Mouse (Mus musculus): Measurements from ENCODE around the gene Nek7. TPM values are rescaled to one million over a fixed set of nuclear protein-coding genes. Genes with fewer than 3 reads are reported as not detected.
A peak's percentile ranks its signal among the peaks of the same experiment; 100 is the strongest.

Gene Nek7
- total RNA-seq, 1 experiment from 2014 or later = 79.0 TPM

DNA sequence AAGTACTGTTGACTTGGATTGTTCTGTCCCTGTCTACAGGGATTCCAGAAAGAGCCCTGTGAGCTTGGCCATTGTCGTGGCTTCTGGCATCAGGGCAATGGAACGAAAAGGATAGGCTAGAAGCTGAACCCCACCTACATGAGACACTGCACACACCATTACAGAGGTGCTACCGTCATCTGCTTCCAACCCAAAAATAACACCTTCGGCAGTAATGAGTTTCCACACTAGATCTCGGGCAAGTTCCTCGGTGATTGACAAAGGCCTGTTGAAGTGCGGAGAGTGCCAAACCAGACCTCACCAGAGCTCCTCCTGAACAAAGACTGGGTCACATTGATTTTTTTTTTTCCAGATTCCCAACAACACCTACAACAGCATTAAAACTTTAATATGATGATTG is 40.7 kb downstream of the Nek7 start:
- no peak for ATAC-seq (replicated peaks; ENCODE audit: insufficient number of reproducible peaks, low FRiP score, low TSS enrichment, poor library complexity, severe bottlenecking)

DNA sequence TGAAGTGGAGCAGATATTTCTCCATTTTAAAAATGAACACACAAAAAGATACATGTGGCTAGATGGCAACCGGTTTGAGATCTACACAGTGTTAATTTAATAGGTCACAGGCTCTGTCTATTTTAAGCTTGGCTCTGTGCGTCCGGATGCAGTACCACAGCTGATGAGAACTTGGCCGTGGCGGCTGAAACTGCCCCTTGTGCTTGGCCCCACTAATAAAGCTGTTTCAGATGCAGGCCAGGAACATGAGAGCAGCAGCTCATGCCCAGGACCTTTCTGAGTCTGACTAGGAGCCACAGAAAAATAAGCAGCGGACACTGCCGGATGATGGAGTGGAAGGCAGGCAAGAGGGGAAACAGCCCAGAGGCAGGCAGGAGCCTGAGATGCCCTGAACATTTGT is 43.1 kb downstream of the Nek7 start:
- ATAC-seq (replicated peaks; ENCODE audit: insufficient number of reproducible peaks, low FRiP score, low TSS enrichment, poor library complexity, severe bottlenecking) = no peak

DNA sequence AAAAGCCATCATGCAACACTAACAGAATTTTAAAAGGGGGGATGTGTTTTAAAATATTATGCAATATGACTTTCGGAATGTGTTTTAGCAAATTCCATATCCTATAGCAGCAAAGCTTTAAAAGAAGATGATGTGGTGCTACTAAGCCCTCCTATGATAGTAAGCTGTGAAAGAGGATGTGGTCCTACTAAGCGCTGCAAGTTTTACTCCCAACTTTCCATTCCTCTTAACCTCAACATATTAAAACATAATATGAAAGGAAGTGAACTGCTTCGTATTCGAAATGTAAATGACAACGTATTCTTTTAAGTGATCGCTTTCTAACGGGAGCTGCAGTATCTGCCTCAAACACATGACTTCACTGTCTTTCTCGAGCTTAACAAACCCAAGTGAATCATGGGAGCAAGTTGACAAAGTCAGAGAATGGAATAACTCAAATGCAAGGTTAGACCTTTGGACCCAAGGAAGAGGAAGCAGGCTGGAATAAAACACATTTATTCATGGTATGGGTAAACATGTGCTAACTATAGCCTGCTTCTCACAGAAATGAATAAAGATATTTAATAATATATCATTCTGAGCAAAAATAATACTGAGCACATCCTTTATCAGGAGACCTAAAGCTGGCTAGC is 43.8 kb downstream of the Nek7 start:
- ATAC-seq (replicated peaks; ENCODE audit: insufficient number of reproducible peaks, low FRiP score, low TSS enrichment, poor library complexity, severe bottlenecking) = no peak

DNA sequence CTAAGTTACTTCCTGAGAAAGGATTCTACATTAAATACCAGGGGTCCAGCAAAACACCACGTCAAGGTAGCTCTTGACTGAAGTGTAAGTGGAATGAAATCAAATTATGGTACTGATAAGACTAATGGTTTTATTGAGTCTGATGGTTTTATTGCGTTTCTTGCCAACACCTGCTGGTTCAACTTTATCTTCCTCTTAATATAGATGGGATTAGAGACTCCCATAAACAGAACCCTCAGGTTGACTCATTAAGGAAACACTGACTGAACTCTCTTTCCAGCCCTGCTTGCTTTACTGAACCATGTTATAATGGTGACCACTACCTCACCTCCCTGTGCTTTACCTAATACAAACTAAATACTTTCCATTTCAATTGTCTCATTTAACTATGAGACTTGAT is 44.3 kb downstream of the Nek7 start:
- no peak for ATAC-seq (replicated peaks; ENCODE audit: insufficient number of reproducible peaks, low FRiP score, low TSS enrichment, poor library complexity, severe bottlenecking)

DNA sequence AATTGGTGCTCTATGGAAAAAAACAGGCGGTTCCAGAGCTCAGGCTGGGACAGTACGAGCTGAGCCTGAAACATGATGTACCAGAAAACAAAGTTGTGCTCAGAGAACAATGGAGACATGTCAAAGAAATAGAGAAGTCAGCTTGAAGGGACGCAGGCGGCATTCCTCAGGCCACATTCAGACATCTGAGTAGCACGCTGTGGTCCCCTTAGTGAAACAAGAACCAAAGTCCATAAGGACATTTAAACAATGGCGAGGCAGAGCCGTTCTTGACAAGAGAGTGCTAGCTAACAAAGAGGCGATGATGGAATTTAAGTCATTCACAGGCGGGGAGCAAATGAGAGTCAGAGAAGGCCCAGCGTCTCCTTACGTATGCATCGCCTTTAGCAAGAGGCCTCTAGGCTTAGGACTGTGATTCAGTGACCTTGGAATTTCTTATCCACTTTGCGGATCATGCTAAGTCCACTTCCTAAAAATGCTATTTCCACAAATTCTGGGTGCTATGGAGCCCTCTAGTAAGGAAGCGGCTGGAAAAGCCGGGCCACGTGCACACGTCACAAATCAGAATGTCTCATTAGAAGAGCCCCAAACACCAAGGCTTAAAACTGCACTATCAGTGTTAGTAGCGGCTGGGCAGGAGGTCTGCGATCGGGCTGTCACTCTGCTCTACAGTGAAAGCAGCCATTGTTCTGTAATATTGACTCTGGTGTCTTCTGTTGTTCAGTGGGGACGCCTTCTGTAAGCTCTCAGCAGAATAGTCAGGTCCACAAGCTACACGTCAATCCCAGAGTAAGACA is 48.2 kb downstream of the Nek7 start:
- ATAC-seq (replicated peaks; ENCODE audit: insufficient number of reproducible peaks, low FRiP score, low TSS enrichment, poor library complexity, severe bottlenecking) = no peak

DNA sequence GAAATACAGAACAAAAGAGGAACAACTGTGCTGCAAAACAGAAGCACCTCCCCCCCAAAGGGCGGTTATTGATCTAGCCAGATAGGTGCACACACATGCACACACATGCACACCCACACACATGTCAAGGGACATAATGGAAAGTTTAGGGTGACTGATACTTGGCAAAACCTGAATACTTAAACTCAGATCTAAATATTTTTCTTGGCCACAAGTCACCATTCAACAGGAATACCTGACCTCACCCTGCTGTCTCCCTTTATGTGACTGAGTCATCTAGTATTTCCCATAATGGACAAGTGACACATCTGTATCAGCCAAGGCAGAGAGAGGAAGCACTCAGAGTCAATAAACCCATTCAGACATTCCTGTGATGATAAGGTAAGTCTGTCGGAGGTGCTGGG is 48.9 kb downstream of the Nek7 start:
- ATAC-seq (replicated peaks; ENCODE audit: insufficient number of reproducible peaks, low FRiP score, low TSS enrichment, poor library complexity, severe bottlenecking) = no peak

DNA sequence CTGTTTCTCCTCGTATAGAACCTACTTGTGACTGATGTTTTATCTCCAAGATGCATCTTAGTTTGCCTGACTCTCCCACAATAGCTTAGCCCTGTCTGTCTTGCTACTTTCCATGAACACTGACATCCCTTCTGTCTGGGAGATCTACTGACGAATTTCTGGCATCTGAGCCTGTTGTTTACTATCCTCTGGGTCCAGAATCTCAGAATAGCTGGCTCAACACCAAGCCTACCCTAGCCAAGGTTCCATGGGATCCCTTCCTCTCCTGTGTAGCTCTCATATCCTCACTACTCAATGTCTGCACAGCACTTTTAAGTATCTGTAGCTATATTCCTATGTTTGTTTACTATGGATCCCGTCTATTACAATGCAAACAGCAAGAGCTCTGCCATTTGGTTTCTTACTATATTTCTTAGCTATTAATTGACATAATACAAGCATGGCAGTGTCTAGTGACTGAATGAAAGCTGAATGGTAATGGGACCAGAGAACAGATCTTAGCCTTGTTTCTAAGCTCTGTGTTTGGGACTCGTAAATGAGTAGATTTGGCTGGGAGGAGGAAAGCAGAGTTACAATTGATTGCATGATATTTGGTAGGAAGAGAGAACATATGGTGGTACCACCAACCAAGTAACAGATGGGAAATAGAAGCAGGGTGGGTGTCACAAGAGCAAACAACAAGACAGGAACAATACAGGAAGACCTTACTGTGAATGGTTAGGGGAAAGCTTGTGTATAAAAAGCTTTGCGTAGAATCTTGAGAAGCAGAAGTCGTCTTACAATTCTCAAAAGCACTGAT is 51.3 kb downstream of the Nek7 start:
- no peak for ATAC-seq (replicated peaks; ENCODE audit: insufficient number of reproducible peaks, low FRiP score, low TSS enrichment, poor library complexity, severe bottlenecking)

DNA sequence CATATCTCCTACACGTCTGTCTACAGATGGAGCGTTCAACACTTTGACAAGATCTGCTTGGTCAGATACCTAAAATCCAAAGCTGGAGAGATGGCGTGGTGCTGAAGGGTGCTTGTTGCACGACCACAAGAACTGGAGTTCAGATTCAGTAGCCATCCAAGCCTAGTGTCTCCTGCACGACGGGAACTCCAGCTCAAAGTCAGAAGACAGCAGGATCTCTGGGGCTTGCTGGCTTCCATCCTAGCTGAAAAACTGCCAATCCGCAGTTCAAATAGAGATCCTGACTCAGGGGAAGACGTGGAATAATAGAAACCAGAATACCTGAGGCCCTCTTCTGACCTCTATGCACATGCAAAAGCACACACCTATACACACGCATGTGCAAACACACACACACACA is 52.0 kb downstream of the Nek7 start:
- ATAC-seq (replicated peaks; ENCODE audit: insufficient number of reproducible peaks, low FRiP score, low TSS enrichment, poor library complexity, severe bottlenecking) = no peak

DNA sequence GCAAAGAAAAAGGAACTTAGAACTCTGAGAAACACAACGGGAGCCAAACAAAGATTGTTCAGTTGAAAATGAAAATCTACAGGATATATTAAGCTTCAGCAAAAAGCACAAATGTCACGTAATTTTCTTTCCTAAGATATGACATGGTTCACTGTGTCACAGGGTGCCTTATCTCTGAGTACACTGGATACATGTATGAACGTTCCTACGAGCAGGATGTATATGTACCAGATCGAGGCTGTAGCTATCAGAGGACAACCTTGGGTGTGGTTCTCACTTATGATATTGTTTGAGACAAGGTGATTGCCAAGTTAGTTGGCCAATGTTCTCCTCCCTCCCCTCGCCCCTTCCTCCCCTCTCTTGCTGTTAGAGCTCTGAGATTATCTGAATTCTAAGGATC is 55.3 kb downstream of the Nek7 start:
- ATAC-seq (replicated peaks; ENCODE audit: insufficient number of reproducible peaks, low FRiP score, low TSS enrichment, poor library complexity, severe bottlenecking) = no peak

DNA sequence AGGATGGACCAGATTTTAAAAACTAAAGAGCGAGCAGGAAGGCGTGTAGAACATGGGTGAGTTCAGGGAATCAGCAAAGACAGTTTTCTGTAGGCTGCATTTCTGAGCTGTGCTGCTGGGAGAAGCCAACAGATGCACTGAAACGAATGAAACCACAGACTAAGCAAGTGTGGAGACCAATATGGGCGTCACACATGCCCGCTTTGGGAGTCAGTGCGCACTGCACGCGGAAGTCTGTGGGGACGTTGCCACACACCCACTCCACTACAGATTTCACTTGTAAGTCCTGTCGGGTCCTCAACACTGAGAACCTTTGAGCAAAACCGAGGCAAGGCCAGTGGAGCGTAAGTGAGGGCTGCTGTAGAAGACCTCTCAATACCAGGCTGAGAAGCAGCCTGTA is 59.2 kb downstream of the Nek7 start:
- ATAC-seq (replicated peaks; ENCODE audit: insufficient number of reproducible peaks, low FRiP score, low TSS enrichment, poor library complexity, severe bottlenecking) = 0 out of 2 replicates have a peak, but pooled peaks have one; percentile 47

DNA sequence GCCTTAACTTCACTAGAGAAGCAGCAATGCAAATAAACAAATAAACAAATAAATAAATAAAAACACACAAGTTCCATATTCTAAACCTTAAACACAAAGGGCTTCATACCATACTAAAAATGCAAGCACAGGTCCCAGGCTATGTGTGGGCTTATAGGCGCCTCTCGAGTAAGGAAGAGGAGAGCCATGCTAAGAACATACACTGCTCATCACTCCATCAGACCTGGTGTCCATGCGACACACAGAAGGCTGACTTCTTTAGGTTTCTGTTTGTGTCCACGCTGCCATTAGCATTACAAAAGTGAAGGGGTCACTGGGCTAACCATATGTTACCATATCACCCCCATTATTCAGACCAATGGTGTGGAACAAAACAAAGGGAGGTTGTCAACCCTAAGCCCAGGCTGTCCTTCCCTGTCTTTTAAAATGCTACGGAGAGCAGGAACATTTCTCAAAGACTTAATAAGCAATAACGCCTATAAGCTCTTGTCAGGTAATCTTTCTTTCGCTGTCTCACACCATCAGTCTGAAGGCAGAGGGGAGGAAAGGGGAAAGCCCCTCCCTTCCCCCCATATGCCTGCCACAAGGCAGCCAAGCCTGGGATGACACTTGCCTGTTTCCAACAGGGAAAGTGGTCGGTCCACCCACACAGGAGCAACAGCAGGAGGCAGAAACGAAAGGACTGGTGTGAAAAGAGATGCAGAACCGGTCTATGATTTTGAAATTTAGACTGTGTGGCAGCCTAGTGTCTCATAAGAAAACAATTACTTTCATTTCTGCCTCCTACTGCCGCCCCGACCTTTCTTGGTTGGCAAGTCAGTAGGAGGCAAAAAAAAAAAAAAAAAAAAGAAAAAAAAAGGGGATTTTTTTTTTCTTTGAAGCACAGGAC is 60.5 kb downstream of the Nek7 start:
- no peak for ATAC-seq (replicated peaks; ENCODE audit: insufficient number of reproducible peaks, low FRiP score, low TSS enrichment, poor library complexity, severe bottlenecking)

DNA sequence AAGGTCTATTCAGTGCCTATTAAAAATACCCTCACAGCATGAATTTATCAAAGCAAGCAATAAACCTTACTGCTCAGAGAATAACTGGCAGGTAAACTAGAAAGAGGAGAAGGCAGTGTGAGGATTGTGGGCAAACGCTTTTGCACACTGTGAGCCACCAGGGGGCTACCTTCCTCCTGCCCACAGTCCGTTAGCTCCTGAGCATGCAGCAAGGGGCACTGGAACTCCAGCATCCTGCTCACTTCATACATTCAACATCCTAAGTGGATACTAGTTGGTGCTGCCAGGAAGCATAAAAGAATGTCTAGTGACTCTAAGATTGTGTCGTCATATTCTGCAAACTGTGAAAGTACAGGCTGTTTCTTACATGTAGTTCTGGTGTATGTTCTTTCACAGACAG is 61.6 kb downstream of the Nek7 start:
- ATAC-seq (replicated peaks; ENCODE audit: insufficient number of reproducible peaks, low FRiP score, low TSS enrichment, poor library complexity, severe bottlenecking) = no peak; the same call in 1 of the 2 replicates

DNA sequence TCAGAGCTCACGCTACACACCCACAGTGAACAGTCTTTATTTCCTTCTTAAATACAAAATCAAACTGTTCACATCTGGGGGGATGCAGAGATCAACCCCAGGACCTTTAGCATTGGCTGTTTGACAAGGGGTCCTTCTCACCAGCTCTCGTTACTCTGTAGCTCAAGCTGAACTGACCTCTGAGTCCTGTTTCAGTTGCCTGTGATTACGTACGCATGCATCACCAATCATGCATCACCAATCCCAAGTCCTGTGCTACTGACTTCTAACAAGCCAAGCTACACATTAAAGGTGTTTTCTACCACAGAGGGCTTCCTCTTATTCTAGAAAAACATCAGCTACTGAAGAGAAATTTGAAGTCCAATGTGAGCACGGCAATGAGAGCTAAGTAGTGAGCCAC is 65.0 kb downstream of the Nek7 start:
- no peak for ATAC-seq (replicated peaks; ENCODE audit: insufficient number of reproducible peaks, low FRiP score, low TSS enrichment, poor library complexity, severe bottlenecking)

DNA sequence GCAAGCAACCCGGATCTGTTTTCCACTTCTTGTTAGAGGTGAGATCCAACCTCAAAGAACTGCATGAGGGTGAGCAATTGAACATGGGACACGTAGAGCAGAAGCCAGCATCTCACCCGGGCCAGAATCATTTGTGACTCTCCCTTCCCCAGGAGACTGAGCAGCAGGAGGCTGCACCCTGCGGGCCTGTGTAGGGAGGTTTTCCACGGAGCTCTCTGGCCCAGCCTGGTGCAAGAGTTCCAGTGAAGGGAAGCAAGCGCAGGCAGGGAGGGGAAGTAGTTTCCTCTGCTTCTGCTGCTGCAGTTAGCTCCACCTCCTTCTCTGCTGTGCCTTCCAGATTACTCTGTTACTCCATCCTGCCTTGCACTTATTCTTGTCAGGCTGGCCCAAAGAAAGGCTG is 69.8 kb downstream of the Nek7 start:
- ATAC-seq (replicated peaks; ENCODE audit: insufficient number of reproducible peaks, low FRiP score, low TSS enrichment, poor library complexity, severe bottlenecking) = peak; percentile 88

DNA sequence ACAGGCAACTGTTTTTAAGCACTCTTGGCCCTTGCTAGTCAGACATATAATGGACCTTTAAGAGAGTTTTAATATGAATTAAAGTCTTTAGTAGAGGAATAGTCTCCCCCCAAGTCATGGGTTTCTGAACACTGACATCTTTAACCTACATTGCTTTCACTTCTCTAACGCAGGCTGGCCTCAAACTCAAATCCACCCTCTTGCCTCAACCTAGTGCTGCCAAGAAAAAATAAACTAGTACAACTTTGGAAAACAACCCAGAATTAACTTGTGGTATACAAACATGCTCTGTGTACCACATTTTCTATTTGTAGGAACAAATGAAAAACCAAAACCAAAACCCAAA is 77.8 kb downstream of the Nek7 start:
- 0 out of 2 replicates have a peak, but pooled peaks have one; percentile 34 for ATAC-seq (replicated peaks; ENCODE audit: insufficient number of reproducible peaks, low FRiP score, low TSS enrichment, poor library complexity, severe bottlenecking)

DNA sequence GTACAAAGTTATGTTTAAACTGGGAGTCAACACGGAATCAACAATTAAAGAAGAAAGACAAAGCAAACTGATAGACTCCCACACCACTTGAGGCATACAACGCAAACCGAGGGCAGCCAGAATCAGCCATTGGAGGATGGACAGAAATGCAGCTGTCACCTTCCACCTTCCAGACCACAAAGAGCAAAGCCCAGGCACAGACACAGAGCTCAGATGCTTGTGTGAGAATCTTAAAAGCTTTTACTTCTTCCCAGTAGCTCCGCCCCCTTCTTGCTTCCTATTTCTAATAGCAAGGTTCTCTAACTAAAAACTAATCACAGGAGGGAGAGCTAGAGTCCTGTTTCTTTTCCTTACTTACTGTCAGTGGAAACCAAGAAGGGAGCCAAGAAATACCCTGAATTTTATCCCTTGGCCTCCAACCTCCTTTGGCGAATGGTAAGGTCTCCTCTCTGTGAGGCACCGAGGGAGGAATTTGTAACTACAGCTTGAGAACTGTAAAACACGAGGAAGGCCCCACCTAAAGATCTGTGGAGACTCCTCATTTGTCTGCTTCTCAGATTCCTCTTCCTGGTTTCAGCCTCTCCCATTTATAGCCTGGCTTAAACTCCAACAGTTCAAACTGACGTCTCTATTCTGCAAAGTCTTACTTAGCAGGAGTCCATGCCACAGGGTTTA is 78.3 kb downstream of the Nek7 start:
- peak; percentile 56; the same call in 1 of the 2 replicates for ATAC-seq (replicated peaks; ENCODE audit: insufficient number of reproducible peaks, low FRiP score, low TSS enrichment, poor library complexity, severe bottlenecking)

DNA sequence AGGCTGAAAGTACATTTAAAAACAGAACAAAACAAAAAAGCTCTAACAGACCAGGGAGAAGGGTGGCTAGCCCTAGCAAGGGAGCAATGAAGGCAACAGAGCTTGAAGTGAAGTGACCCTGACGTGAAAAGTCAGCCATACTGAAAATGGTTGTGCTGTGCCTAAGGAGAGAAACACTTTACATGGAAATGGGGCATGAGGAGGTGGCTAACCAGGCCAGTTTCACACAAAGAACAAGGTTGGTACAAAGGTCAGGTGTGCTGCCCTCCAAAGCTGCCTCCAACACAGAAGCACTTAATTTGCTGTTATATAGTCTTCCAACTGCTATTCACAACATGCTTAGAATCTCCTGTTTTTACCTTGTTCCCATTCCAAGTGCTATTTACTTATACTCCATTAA is 80.2 kb downstream of the Nek7 start:
- no peak for ATAC-seq (replicated peaks; ENCODE audit: insufficient number of reproducible peaks, low FRiP score, low TSS enrichment, poor library complexity, severe bottlenecking)

DNA sequence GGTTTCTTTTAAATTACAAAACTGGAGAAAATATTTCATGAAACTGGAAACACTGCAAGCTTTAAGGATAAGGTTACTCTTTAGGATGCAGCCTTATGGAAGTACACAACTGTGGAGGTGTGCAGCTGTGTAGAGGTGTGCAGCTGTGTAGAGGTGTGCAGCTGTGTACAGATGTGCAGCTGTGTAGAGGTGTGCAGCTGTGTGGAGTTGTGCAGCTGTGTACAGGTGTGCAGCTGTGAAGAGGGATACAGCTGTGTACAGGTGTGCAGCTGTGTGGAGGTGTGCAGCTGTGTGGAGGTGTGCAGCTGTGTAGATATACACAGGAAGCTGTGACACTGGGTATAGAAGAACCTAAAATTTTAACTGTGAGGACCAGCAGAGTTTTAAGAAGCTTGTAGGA is 81.7 kb downstream of the Nek7 start:
- no peak for ATAC-seq (replicated peaks; ENCODE audit: insufficient number of reproducible peaks, low FRiP score, low TSS enrichment, poor library complexity, severe bottlenecking)

All from monocyte, adult 5-6 weeks (primary cell).